Mouse (Mus musculus) myocyte (in vitro differentiated cells): ENCODE results near the gene Akr1c14. TPM values are rescaled to one million over a fixed set of nuclear protein-coding genes. Genes with fewer than 3 reads are reported as not detected.
"Not testable (repeated sequence)": the region's sequence is repeated elsewhere in the genome, so short reads cannot be mapped to it uniquely, and the experiment has no call there.

Experiments used
- H3K27me3 ChIP-seq: one replicate; pipeline ENCODE4 v1.6.1; 2011; ENCODE audit not compliant: control insufficient read depth, insufficient read depth, insufficient read length
- H3K36me3 ChIP-seq: one replicate; pipeline ENCODE4 v1.6.1; 2011; ENCODE audit not compliant: control insufficient read depth, insufficient read depth
- H3K4me2 ChIP-seq: one replicate; pipeline ENCODE4 v1.6.1; 2011; ENCODE audit warnings: low read depth, control low read depth
- H3K4me3 ChIP-seq: one replicate; pipeline ENCODE4 v1.5.1; 2011; ENCODE audit warnings: mild to moderate bottlenecking, control low read depth, moderate library complexity
- H3K79me2 ChIP-seq: one replicate; pipeline ENCODE4 v1.6.1; 2011; ENCODE audit not compliant: control insufficient read depth, insufficient read depth
- H3ac ChIP-seq: one replicate; pipeline ENCODE4 v1.6.1; 2011; ENCODE audit not compliant: control insufficient read depth, insufficient read length
- CEBPB ChIP-seq: IDR thresholded peaks from 2 replicates; pipeline ENCODE4 v1.6.1; 2011; ENCODE audit warnings: mild to moderate bottlenecking, moderate library complexity; ENCODE audit not compliant: poor library complexity, insufficient read depth, severe bottlenecking
- E2F4 ChIP-seq: IDR thresholded peaks from one replicate; pipeline ENCODE4 v1.6.1; 2011; ENCODE audit warnings: mild to moderate bottlenecking, control low read depth, moderate library complexity; ENCODE audit not compliant: insufficient read depth
- MAX ChIP-seq: IDR thresholded peaks from one replicate; pipeline ENCODE4 v1.6.1; 2011; ENCODE audit warnings: low read depth, mild to moderate bottlenecking, control low read depth
- MYOD1 ChIP-seq, 3 experiments: IDR thresholded peaks; one replicate each; pipeline ENCODE4 v1.6.1; 2011; ENCODE audit warnings: control low read depth in 2 of 3, low read depth in 2 of 3, mild to moderate bottlenecking in 2 of 3, moderate library complexity in 1 of 3; ENCODE audit not compliant: insufficient read length in 2 of 3, control insufficient read depth in 1 of 3
- MYOG ChIP-seq, 3 experiments: IDR thresholded peaks; one replicate each; pipeline ENCODE4 v1.6.1; 2011; ENCODE audit warnings: control low read depth in 2 of 3, low read depth in 2 of 3, mild to moderate bottlenecking in 2 of 3; ENCODE audit not compliant: insufficient read length in 2 of 3, control insufficient read depth in 1 of 3, insufficient read depth in 1 of 3
- POLR2A ChIP-seq: IDR thresholded peaks from one replicate; pipeline ENCODE4 v1.6.1; 2011; ENCODE audit warnings: low read depth, mild to moderate bottlenecking, control low read depth, moderate library complexity; ENCODE audit not compliant: insufficient read length
- POLR2AphosphoS2 ChIP-seq: IDR thresholded peaks from one replicate; pipeline ENCODE4 v1.6.1; 2011; ENCODE audit warnings: low read depth, control low read depth; ENCODE audit not compliant: insufficient read length
- REST ChIP-seq: IDR thresholded peaks from one replicate; pipeline ENCODE4 v1.6.1; 2011; ENCODE audit warnings: mild to moderate bottlenecking, control low read depth, moderate library complexity; ENCODE audit not compliant: insufficient read depth, insufficient read length
- SRF ChIP-seq: IDR thresholded peaks from one replicate; pipeline ENCODE4 v1.6.1; 2011; ENCODE audit warnings: low read depth; ENCODE audit not compliant: control insufficient read depth, insufficient read length
- TCF12 ChIP-seq: IDR thresholded peaks from one replicate; pipeline ENCODE4 v1.6.1; 2011; ENCODE audit warnings: mild to moderate bottlenecking, control low read depth; ENCODE audit not compliant: poor library complexity, insufficient read depth, severe bottlenecking
- TCF3 ChIP-seq: IDR thresholded peaks from one replicate; pipeline ENCODE4 v1.6.1; 2011; ENCODE audit warnings: low read depth, control low read depth; ENCODE audit not compliant: insufficient read length
- USF1 ChIP-seq: IDR thresholded peaks from one replicate; pipeline ENCODE4 v1.6.1; 2011; ENCODE audit warnings: low read depth, mild to moderate bottlenecking, control low read depth, moderate library complexity
- polyA plus RNA-seq: library from polyadenylated mRNA; unstranded; fragments of >200 nt; fragmentation: generic; extraction: Trizol; gene quantifications from one replicate; pipeline ENCODE4 v1.2.1, GENCODE M21; 2012; ENCODE audit warnings: missing spikeins

Akr1c14 gene
- polyA plus RNA-seq, 1 experiment, result 0.05 TPM

DNA sequence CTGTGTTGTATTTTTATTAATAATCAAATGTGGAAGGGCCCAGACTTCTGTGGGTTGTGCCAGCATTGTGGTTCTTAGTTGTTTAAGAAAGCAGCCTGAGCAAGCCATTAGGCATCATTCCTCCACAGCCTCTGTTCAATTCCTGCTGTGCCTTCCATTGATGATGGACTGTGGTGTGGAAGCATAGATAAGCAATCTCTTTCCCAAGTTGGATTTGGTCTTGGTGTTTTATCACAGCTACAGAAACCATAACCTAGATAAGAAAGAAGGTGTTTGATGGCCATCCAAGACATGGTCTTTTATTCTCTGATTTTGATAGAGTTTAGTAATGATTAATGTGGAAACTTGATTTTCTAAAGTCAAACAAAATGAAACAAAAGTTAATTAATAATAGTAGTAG is 844 bp downstream of the Akr1c14 start:
- Histone ChIP-seq H3K36me3 (no peaks in the 10 kb centered on the region), H3K27me3 (no peaks in the 10 kb centered on the region), H3ac (no peak overlapping the region), H3K4me2 (no peak overlapping the region), H3K79me2 (no peaks in the 10 kb centered on the region), H3K4me3 (no peak overlapping the region)
- no peak for TF ChIP-seq MAX
- no peak for TF ChIP-seq USF1
- no peak for TF ChIP-seq E2F4
- no peak for TF ChIP-seq MYOG (IDR thresholded peaks at IDR 0.05; ENCODE audit: control insufficient read depth in 1 of 3, insufficient read depth in 1 of 3, insufficient read length in 2 of 3, low read depth in 2 of 3)

GRCm38 (mm10) chr13:4055450-4055849 is 6.6 kb downstream of the Akr1c14 start:
- no peak overlapping the region for H3K4me2 ChIP-seq
- no peak overlapping the region for H3K4me3 ChIP-seq
- no peak overlapping the region for H3ac ChIP-seq
- H3K36me3 ChIP-seq, result no peaks in the 10 kb centered on the region
- H3K79me2 ChIP-seq, result no peaks in the 10 kb centered on the region
- no peak for TF ChIP-seq TCF12
- no peak for TF ChIP-seq REST
- TF ChIP-seq MAX, result no peak
- TF ChIP-seq TCF3, result no peak
- TF ChIP-seq CEBPB, result no peak
- no peak for TF ChIP-seq POLR2A
- no peak for TF ChIP-seq MYOD1 (IDR thresholded peaks at IDR 0.05; ENCODE audit: control insufficient read depth in 1 of 3, insufficient read length in 2 of 3, low read depth in 2 of 3)
- TF ChIP-seq POLR2AphosphoS2, result no peak
- TF ChIP-seq E2F4, result no peak
- no peak for TF ChIP-seq USF1
- TF ChIP-seq SRF, result no peak
- no peak for TF ChIP-seq MYOG (IDR thresholded peaks at IDR 0.05; ENCODE audit: control insufficient read depth in 1 of 3, insufficient read depth in 1 of 3, insufficient read length in 2 of 3, low read depth in 2 of 3)
- no peaks in the 10 kb centered on the region for H3K27me3 ChIP-seq

DNA sequence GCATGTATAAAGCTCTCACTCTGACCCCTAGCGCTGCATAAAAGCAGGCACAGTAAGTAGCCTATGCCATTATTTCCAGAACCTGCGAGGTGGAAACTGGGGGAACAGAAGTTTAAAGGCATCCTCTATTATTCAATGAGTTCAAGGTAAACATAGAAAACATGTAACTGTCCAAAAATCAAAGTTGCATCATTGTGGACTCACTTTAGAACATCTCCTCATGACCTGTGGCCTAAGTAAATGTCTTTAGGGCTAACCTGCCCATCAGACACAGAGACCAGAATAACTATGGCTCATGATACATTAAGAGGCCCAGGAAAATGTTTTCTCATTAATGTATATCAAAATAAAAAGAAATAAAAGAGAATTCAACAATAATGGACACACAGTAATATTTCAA is 7.4 kb downstream of the Akr1c14 start:
- H3K27me3 ChIP-seq, result no peaks in the 10 kb centered on the region
- TF ChIP-seq E2F4 (no peak), MYOG (IDR thresholded peaks at IDR 0.05; ENCODE audit: control insufficient read depth in 1 of 3, insufficient read depth in 1 of 3, insufficient read length in 2 of 3, low read depth in 2 of 3) (no peak), REST (no peak), POLR2AphosphoS2 (no peak), TCF3 (no peak), USF1 (no peak), SRF (no peak), TCF12 (no peak), CEBPB (no peak), POLR2A (no peak), MAX (no peak), MYOD1 (IDR thresholded peaks at IDR 0.05; ENCODE audit: control insufficient read depth in 1 of 3, insufficient read length in 2 of 3, low read depth in 2 of 3) (no peak)
- H3K36me3 ChIP-seq, result no peaks in the 10 kb centered on the region
- no peaks in the 10 kb centered on the region for H3K79me2 ChIP-seq
- H3K4me2 ChIP-seq, result no peak overlapping the region
- H3ac ChIP-seq, result no peak overlapping the region
- no peak overlapping the region for H3K4me3 ChIP-seq

- H3K4me2 ChIP-seq, H3K27me3 ChIP-seq, H3ac ChIP-seq, H3K4me3 ChIP-seq, H3K36me3 ChIP-seq, H3K79me2 ChIP-seq: not testable (repeated sequence)
Measured at GRCm38 (mm10) chr13:4058239-4058638, 9.4 kb downstream of the Akr1c14 start.

GRCm38 (mm10) chr13:4059363-4059762 is 10.6 kb downstream of the Akr1c14 start:
- peak overlapping the region; percentile 47 for H3K4me2 ChIP-seq
- no peak overlapping the region for H3ac ChIP-seq
- no peaks in the 10 kb centered on the region for H3K79me2 ChIP-seq
- H3K4me3 ChIP-seq, result no peak overlapping the region
- no peaks in the 10 kb centered on the region for H3K27me3 ChIP-seq
- no peak for TF ChIP-seq MYOG (IDR thresholded peaks at IDR 0.05; ENCODE audit: control insufficient read depth in 1 of 3, insufficient read depth in 1 of 3, insufficient read length in 2 of 3, low read depth in 2 of 3)
- no peak for TF ChIP-seq MYOD1 (IDR thresholded peaks at IDR 0.05; ENCODE audit: control insufficient read depth in 1 of 3, insufficient read length in 2 of 3, low read depth in 2 of 3)
- TF ChIP-seq SRF, result no peak
- TF ChIP-seq REST, result no peak
- TF ChIP-seq POLR2AphosphoS2, result no peak
- TF ChIP-seq MAX, result no peak
- no peak for TF ChIP-seq TCF12
- TF ChIP-seq USF1, result no peak
- TF ChIP-seq CEBPB, result no peak
- TF ChIP-seq E2F4, result no peak
- no peak for TF ChIP-seq TCF3
- no peak for TF ChIP-seq POLR2A
- no peaks in the 10 kb centered on the region for H3K36me3 ChIP-seq
